Mouse (Mus musculus): ENCODE measurements around the gene Gm3424. TPM values are rescaled to one million over a fixed set of nuclear protein-coding genes. Genes with fewer than 3 reads are reported as not detected.

The Gm3424 gene
- not detected for total RNA-seq (2023)

GRCm38 (mm10) chr14:5830229-5830628, at the start of gene Gm3424:
Gene Gm3424, minus strand, starts transcription at chr14:5830329.

GRCm38 (mm10) chr14:5807882-5808281, 22.2 kb downstream of the Gm3424 start, which contains the start of gene Gm3383:
Gene Gm3383, minus strand, starts transcription at chr14:5807982.

Other genes starting within 250 kb of the Gm3424 start
- gene Gm8265, start 197.3 kb downstream of the Gm3424 start, total RNA-seq (2023) = not detected
- gene Gm9603, start 142.9 kb downstream of the Gm3424 start, total RNA-seq (2023) = not detected
- not detected for gene Gm3373, start 88.8 kb downstream of the Gm3424 start, total RNA-seq (2023)
- gene Gm3383, start 22.3 kb downstream of the Gm3424 start, total RNA-seq (2023) = not detected
- gene Gm8237, start 50.1 kb upstream of the Gm3424 start, total RNA-seq (2023) = not detected
- gene Gm3248, start 131.4 kb upstream of the Gm3424 start, total RNA-seq (2023) = not detected
- not detected for gene Gm3453, start 148.8 kb upstream of the Gm3424 start, total RNA-seq (2023)
- not detected for gene Gm6337, start 227.9 kb upstream of the Gm3424 start, total RNA-seq (2023)